ENCODE assay signal across 8 mouse cellular contexts in genomic region chr2:16355611-16356105, GRCm38 (mm10). TPM values are rescaled to one million over a fixed set of nuclear protein-coding genes. Genes with fewer than 3 reads are reported as not detected.
DNase-seq lines count a peak whose midpoint lies in the region; ATAC-seq and TF ChIP-seq lines count a peak whose summit lies in the region.

No protein-coding gene starts in this region.

- DNase-seq in adrenal gland, adult 2 months, result peak; percentile 11
- DNase-seq in adrenal gland, adult 8-10 months, result no peak
- DNase-seq in lung, adult 2 months, result peak; percentile 5
- DNase-seq in lung, postnatal 36 days, result no peak
- peak; percentile 15 for DNase-seq in lung, postnatal 14 days
- DNase-seq in spleen, postnatal 10 days (ENCODE audit: low spot score in 2 of 2), result peak; percentile 7 to 48

- H3K9ac ChIP-seq in embryonic facial prominence, embryonic 12.5 days, result peak overlapping the region; percentile 68

- H3K4me3 ChIP-seq in lung, adult 2 months (replicated peaks; ENCODE audit: extremely low read depth, low read depth, low read length), result peak overlapping the region; percentile 73
- peak overlapping the region; percentile 60 for H3K4me3 ChIP-seq in embryonic facial prominence, embryonic 12.5 days

- H3K36me3 ChIP-seq in embryonic facial prominence, embryonic 12.5 days, result no peaks in the 10 kb centered on the region

- ATAC-seq in embryonic facial prominence, embryonic 12.5 days (ENCODE audit: insufficient number of reproducible peaks, insufficient read depth, low FRiP score, low TSS enrichment), result peak; percentile 91
- ATAC-seq in inflammation-experienced regulatory T-cells, adult 6 months, result peak; percentile 39

- WGBS in lung, adult 2 months, result under 1% methylated on average over 22 of the region's 22 CpGs
- 0% methylated on average over 22 of the region's 22 CpGs for WGBS in embryonic facial prominence, embryonic 12.5 days

- H3K27me3 ChIP-seq in embryonic facial prominence, embryonic 12.5 days, result no peaks in the 10 kb centered on the region

- no peak for TF ChIP-seq CTCF in lung, adult 2 months (IDR thresholded peaks at IDR 0.05; ENCODE audit: insufficient read depth, low read length)

- H3K9me3 ChIP-seq in embryonic facial prominence, embryonic 12.5 days, result no peaks in the 10 kb centered on the region

- peak overlapping the region; percentile 89 for H3K27ac ChIP-seq in embryonic facial prominence, embryonic 12.5 days

- no peaks in the 10 kb centered on the region; the same call in 1 of the 2 replicates for H3K4me1 ChIP-seq in lung, adult 2 months (ENCODE audit: control insufficient read depth, insufficient read depth, low read length)
- 0 out of 2 replicates have a peak, but pooled peaks cover 3% of the 10 kb centered on the region for H3K4me1 ChIP-seq in embryonic facial prominence, embryonic 12.5 days

- no peak for TF ChIP-seq POLR2A in lung, adult 2 months (IDR thresholded peaks at IDR 0.05; ENCODE audit: borderline replicate concordance, extremely low read depth, low read depth, low read length)

- H3K4me2 ChIP-seq in embryonic facial prominence, embryonic 12.5 days (replicated peaks), result peak overlapping the region; percentile 70

RNA-seq across cellular contexts. Expression of gene Plxdc2, which starts 0.4 kb away (rescaled TPM):
- 10 to 100 TPM in 1 of 2 experiments, 1 to 10 TPM in 1; 9.9 to 14.6 TPM for total RNA-seq in adrenal gland, adult 2 months (2021)
- polyA plus RNA-seq in adrenal gland, adult 2 months (2012; rRNA removed), result 1.8 and 2.0 TPM in 2 replicates
- 10 to 100 TPM; 13.8 to 24.3 (median 20.6) TPM for total RNA-seq in adrenal gland, adult 8-10 months (2022)
- polyA plus RNA-seq in lung, adult 2 months (2012; rRNA removed), result 41.0 and 49.6 TPM in 2 replicates
- 28.0 and 32.1 TPM in 2 replicates for polyA plus RNA-seq in embryonic facial prominence, embryonic 12.5 days (2016; fragmentation: Nextera tagmentation; extraction: Ambion mirVana)
- 1 to 10 TPM in 2 of 3 experiments, under 1 TPM in 1; 0.30 to 1.6 (median 1.0) TPM for polyA plus RNA-seq in inflammation-experienced regulatory T-cells, adult 6 months (2017; shearing (Covaris generic))

Comparison
In these comparisons a context has a peak if more than half of its experiments do, and no peak if none do; other contexts are left out.
1. DNase-seq: peak in adrenal gland, adult 2 months (single experiment), lung, adult 2 months (single experiment), lung, postnatal 14 days (single experiment) and spleen, postnatal 10 days (2 of 2); none in adrenal gland, adult 8-10 months (single experiment) and lung, postnatal 36 days (single experiment).